Mouse (Mus musculus) c-Kit-positive CD71-positive TER-119-negative erythroid progenitor cells, embryonic 14.5 days (primary cell): Measurements from ENCODE around the gene Stxbp1.
"Not testable (repeated sequence)": the region's sequence is repeated elsewhere in the genome, so short reads cannot be mapped to it uniquely, and the experiment has no call there.

ENCODE experiments used
- DNase-seq: peaks from one replicate; pipeline ENCODE4 v3.0.0-alpha.2; 2013; ENCODE audit warnings: low read depth

Stxbp1 gene

DNA sequence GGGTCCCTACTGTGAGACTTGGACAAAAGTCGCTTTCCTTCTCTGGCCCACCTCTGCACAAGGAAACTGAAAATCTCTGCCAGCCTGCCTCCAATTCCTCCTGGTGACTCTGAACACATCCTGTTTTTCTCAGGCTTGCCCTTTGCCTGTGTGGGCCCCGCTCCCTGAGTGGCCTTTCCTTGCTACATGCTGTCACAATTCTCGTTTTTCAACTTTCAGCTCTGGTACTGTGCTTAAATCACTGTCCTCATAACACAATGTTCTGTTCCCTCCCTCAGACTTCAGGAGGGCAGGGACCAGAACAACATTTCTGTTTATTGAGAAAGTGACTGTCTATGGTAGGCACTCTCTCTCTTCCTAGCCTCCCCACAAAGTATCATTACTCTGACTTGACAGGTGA is 27.0 kb upstream of the Stxbp1 start:
- DNase-seq: no peak

DNA sequence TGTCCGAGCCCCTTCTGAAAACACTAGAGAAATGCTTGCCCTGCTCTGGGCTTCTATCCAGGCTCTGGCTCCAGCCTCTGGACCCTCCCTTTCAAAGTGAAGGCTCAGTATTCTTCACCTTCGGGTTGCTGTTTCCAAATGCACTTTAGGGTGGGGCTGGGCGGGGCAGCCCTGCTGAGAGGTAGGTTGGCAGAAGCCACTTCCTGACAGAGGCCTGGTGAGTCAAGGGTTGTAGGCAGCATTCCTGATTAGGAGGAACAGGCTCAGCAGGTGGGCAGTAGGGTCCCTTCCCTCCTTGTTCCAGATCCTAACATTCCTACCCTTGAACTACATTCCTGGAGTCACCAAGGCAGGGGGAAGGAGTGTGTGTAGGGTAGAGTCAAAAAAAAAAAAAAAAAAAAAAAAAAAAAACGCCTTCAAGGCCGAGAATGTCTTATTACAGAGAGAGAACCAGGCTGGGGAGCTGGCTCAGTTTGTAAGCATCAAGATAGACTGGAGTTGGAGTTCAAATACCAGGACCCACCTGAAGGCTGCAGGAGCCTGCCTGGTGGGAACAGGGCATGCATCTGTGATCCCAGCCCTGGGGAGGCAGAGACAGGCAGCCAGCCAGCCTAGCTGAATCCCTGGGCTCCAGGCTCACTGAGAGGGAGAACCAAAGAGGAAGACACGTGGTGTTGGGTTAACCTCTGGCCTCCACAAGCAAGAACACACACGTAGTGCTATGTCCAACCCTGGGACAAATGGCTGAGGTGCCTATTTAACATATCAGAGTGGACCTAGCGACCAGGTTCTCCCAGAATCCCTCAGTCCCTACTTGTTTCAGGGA is 23.4 kb upstream of the Stxbp1 start:
- DNase-seq: no peak

DNA sequence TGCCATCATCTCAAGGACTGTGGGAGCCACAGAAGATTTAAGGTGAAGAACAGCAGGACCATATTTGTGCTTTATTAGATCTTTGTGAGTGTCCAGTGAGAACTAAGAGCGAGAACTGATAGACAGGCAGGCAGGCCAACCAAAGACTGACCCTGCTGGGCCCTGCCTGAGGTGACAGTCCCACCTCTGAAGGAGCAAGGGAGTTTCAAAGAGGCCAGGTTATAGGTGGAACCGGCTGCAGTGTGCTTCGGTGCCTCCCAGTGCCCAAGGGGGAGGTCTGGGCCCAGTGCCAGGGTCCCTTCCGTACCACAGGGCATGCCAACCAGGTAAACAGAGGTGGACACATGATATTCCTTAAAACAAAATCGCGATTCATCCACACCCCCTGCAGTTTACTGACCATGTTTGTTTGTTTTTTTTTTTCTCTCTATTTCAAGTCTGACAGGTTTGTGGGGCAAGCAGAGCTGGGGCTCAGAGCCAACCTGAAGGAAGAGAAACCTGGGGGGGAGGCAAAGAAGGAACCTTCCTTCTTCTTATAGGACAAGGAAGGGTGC is 22.8 kb upstream of the Stxbp1 start:
- no peak for DNase-seq

DNA sequence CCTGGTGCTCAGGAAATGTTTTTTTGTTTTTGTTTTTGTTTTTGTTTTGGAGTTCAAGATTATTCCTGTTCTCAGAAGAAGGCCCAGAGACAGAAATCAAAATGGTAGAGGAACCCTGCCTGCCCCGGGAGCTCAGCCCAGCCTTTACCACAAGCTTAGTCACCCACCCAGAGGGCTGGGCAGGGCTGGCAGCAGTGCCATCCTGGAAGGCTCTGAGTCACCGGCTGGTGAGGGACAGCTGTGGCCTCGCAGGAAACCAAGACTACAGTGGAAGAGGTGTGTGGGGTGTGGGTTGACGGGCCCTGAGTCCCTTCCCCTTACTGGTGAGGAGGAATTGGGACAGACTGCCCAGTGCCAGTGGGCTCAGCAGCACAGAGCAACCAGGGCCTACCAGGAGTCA is 20.3 kb upstream of the Stxbp1 start:
- no peak for DNase-seq

DNA sequence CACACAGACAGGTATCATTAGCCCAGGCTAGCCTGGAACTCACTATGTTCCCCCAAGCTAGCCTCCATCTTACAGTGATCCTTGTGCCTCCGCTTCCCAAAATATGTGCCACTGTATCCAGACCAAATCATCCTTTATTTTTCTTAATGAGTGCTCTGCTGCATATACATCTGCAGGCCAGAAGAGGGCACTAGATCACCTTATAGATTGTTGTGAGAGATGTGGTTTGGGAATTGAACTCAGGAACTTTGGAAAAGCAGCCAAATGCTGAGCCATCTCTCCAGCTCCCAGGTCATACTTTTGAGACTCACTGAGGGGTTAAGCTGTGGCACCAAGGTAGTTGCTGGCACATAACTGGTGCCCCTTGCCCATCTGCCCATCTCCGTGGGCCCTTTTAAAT is 17.7 kb upstream of the Stxbp1 start:
- DNase-seq: no peak

DNA sequence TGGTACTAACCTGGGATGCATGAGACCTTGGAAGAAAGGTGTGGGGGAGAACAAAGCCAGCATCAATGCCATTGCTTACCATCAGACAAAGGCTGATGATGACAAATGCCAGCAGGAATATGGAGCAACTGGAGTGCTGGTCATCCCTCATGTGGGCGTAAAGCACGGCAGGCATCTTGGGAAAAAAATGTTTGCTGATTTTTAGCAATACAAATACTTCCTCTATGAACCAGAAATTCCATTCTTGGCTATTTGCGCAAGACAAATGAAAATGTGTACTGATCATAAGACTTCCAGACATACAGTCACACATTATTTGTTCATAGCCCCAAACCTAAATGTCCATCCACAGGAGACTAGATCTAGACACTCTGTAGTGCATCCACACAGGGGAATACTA is 16.3 kb upstream of the Stxbp1 start:
- no peak for DNase-seq

DNA sequence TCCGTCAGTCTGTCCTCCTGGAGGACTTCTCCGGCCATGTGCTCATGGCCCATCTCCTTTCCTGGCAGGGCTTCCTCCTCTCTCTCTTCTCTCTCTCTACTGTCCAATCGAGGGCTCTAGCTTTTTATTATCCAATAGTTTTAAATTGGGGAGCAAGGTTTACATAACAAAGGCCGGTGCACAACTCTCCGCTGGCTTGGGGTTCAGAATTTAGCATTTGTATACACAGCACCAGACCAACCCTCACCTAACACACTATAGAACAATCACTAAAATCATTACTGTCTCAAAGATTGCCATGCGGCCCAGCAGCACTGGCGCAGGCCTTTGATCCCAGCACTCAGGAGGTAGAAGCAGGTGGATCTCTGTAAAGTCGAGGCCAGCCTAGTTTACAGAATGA is 13.8 kb upstream of the Stxbp1 start:
- no peak for DNase-seq

DNA sequence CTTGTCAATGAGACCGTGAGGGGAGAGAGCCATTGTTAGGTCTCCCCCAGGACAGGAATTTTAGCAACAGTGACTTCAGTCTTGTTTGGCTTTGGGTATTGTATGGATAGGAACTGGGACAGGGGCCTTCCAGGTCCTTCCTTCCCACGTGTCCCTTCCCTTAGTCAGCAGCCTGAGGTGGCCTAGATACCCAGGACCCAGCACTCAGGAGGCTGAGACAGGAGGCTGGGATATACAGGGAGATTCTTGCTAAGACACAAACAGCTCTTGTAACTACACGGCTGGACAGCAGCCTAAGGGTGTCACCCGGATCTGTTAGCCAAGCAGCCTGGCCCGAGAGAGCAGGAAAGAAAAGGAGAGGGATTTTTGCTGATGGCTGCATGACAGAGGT is 12.6 kb upstream of the Stxbp1 start:
- DNase-seq: no peak

DNA sequence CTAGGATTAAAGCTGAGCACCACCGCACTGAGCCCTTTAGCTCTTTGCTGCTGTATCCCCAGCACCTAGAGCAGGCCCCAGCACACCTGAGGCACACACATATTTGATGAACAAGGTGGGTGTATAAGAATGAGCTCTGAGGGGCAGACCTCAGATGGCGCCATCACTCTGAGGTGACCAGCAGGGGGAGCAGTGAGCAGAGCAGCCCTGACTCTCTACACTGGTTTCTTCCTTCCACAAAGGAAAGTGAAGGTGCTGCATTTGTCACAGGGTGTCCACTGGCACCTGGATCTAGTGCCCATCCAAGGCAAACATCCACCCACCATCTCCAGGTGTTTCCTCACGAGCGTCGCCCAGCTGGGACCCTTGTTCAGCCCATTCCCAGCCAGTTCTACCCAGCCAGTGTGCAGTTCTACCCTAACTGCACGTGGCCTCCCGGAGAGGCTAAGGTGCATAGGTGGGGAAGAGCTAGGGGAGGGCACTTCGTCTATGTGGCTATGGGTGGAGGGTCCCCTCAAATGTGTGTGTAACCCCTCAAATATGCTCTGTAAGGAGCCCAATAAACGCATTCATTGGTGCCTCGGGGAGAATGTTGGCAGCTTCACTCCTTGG is 12.1 kb upstream of the Stxbp1 start:
- no peak for DNase-seq

DNA sequence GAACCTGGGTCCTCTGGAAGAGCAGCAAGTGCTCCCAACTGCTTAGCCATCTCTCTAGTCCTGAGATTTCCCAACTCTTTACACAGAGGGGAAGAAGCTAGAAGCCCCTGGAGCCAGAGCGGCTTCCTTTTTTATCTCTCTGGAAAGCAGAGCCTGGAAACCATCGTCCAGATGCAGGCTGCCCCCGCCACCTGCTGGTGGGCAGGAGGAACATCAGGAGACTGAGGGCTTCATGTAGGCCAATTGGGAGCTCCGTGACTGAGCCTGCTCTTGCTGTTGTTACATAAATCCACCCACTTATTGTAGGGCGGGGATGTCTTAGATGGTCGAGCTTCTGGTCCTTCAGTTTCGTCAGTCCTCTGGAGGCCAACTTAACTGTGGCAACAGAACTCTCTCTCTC is 10.5 kb upstream of the Stxbp1 start:
- DNase-seq: peak; percentile 71

DNA sequence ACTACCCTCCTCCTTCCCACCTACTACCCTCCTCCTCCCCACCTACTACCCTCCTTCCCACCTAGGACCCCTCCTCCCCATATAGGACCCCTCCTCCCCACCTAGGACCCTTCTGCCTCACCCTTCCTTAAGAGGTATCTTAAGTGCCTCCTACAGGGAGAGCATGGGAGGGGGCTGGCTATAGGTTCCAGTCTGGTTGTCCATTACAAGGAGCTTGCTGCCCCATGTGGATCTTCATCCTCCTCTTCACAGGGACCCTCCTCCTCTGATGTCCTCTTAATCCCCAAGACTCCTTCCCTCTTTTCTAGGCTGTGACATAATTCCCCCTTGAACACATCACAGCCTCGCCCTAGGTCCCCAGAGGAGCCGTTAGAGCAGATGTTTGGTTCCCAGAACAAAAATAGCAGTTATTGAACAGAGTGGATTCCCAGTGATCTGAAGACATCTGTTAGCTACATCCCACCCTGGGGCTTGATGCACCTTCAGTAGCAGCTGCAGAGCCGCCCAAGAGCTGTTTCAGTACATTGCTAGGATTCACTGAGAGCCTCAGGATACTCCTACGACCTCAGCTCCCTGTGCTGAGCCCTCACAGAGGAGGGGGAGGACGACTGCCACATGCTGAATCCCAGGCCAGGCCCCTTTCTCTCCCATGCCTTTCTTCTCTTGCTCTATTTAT is 8.9 kb upstream of the Stxbp1 start:
- no peak for DNase-seq

DNA sequence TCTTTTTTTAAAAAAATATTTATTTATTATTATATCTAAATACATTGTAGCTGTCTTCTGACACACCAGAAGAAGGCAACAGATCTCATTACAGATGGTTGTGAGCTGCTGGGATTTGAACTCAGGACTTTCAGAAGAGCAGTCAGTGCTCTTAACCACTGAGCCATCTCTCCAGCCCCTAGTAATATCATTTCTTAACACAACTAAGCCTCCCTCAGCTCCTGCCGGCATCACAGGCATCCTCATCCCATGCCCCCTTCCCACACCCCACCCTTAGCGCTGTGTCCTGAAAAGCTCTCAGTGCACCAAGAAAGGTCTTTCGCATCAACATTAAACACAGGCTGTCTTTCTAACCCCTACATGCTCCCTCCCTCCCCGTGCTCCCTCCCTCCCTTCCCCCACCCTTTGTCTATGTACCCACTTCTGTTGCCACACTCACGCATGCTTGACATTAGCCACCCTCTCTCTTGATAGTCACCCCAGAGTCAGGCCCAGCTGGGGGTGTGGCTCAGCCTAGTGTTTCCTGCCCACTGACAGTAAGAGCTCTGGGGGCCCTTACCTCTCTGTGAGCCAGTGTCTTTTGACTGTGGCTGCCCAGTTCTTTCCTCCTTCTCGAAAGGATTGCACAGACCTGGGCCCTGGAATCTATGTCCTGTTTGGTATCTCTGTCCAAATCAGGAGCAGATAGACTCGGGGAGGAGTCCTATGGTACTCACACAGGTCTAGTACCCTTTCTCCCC is 8.2 kb upstream of the Stxbp1 start:
- no peak for DNase-seq

DNA sequence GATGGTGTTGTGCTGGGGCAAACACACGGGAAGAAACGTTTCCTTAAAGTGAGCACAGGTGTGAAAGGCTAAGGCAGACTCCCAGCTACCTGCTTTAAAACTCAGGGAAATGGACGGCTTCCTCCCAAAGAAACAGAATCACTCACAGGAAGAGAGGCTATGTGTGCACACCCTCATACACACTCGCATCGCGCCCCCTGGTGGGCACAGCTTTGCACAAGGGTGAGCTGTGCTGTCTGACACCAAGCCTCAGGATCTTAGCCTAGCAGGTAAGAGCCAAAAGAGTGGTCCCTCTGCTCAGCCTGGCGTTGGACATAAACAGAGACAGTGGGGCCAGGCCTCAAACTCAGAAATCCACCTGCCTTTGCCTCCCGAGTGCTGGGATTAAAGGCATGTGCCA is 7.2 kb upstream of the Stxbp1 start:
- DNase-seq: peak; percentile 59

DNA sequence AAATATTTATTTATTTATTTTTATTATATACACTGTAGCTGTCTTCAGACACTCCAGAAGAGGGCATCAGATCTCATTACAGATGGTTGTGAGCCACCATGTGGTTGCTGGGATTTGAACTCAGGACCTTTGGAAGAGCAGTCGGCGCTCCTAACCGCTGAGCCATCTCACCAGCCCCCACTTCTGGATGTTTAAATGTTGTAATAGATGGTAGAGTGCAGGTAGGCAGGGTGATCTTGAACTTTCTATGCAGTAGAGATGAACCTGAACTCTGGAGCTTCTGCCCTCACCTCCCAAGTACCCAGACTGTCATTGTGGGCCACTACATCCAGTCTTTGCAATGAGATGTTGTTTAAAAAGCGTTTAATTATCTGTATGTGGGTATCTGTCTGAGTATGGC is 6.7 kb upstream of the Stxbp1 start:
- DNase-seq: not testable (repeated sequence)

DNA sequence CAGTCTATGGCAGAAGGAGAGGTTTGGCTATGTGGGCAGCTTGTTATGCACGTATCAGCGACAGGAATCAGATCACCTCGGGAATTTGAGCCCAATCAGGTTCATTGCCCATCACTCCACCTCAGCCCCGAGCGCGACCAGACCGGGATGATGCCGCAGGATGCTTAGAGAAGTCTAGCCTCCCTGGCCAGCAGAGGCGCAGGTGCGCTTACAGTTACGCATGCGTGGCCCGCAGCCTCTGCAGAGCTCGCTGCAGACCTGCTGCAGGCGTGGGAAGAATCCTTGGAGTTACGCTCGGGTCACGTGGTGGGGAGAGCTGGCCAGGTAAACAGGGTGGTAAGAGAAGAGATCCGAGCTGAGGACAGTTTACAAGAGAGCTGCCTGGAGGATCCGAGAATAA is 5.1 kb upstream of the Stxbp1 start:
- no peak for DNase-seq

DNA sequence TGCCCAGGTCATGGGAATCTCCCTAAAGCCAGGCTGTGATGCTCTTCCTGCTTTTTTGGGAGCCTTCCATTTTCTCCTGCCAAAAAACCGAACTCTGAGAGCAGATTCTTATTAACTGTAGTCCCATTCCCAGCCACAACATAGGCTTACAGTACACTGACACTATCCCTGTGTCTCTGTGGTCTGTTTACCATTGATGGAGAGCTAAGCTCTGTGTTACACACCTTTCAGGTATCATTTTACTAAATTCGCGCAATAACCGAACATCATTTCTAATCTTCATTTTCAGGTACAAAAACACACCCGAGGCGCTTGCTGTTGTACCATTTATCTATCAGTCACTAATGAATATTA is 400 bp upstream of the Stxbp1 start:
- DNase-seq: no peak

DNA sequence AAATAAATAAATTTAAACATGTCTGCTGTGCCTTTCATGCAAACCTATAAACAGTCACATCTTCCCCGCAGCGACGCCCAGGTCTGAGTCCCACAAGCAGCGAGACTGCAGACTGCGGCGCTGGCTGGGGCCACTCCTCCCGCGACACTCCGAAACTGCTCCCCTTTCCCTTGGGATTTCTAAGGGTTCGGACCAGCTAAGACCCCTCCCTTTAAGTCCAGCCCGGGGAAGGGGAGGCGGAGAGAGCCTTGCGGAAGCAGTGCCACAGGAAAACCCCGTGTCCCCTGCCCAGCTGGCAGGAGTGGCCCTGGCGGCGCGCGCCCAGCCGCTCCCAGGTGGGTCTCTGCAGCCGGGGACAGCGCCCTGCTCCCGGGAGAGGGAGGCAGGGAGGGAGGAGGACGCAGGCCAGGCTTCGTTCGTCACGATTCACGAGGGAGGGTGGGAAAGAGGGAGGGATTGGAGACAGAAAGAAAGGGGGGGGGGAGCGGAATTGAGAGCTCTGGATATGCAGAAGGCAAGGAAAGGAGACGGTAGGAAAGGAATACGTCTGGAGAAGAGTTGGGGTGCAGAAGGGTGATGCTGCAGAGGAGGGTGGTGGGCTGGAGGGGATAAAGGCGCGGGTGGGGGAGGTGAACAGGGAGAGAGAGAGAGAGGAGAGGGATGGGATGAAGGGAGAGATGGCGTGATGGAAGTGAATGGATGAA is 792 bp downstream of the Stxbp1 start:
- peak; percentile 14 for DNase-seq

DNA sequence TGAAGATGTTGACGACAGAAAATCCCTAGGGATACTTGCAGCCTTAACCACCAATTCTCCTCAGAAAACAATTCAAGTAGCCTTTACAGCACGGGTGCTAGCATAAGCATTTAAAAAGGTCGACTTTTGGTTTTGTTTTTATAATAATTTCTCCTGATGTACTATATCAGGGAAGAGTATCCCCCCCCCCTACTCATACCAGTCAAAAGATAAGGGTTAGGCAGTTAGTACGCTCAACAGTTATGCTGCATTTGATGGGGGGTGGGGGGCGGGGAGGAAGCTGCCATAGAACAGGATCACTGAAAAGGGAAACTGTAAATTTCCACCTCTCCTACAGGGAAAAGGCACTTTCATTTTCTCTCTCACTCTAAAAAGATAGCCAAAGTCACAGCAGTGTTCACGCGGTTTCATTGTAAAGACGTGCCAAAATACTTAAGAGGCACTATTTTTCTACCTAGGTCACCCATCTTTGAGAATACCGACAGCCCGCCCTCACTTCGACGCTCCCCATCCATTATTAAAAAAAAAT is 1.4 kb downstream of the Stxbp1 start:
- no peak for DNase-seq

DNA sequence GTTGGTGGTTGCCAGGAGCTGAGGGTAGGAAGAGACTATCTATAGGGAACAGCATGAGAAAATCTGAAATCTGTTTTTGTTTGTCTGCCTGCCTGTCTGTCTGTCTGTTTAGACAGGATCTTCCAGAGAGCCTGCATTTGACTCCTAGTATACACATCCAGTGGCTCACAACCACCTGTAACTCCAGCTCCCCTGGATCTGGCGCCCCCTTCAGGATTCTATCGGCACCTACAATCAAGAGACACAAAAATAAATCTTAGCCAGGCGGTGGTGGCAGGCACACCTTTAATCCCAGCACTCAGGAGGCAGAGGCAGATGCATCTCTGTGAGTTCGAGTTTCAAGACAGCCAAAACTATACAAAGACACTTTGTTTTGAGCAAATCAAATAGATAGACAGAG is 4.5 kb downstream of the Stxbp1 start:
- peak; percentile 34 for DNase-seq

DNA sequence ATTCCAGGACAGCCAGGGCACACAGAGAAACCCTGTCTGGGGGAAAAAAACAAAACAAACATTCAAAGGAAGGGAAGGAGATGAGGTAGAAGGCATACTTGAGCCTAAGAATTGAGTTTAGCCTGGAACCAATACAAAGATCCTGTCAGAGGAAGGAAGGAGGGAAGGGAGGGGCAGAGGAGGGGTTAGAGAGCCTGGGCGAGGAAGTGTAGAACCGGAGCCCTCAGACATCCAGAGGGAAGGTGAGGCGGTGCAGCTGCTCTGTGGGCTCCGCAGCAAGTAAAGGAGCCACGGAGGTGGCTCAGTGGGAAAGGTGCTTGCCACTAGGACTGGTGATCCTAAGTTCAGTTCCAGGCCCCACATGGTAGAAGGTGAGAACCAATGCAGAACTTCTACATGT is 5.9 kb downstream of the Stxbp1 start:
- no peak for DNase-seq

DNA sequence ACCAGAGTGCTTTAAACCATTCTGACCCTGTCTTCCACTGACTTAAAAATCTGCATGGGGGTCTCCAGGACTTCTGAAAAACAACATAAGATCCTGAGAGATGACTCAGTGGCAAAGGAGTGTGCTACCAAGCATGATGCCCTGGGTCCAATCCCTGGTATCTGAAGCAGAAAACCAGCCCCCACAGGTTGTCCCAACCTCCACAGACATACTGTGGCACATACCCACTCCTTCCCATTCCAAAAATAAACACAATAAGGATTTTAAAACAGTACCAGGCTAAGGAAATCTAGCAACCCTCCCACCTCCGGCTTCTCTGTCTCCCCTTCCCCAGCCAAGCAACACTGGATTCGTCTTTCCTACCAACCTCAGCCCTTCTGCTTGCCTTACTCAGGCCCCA is 7.8 kb downstream of the Stxbp1 start:
- no peak for DNase-seq
